Comparison of ENCODE assay signal across 16 mouse cellular contexts in genomic region chr15:91152592-91152991, GRCm38 (mm10). TPM values are rescaled to one million over a fixed set of nuclear protein-coding genes. Genes with fewer than 3 reads are reported as not detected.
DNase-seq lines count a peak whose midpoint lies in the region; ATAC-seq and TF ChIP-seq lines count a peak whose summit lies in the region.
"Had no signal": no experiment of that assay in that cellular context is flagged by ENCODE, and none has a peak within 500 bp of the region (broad histone marks: within the 10 kb centered on the region; RNA-seq: fewer than 3 reads in every experiment).

No protein-coding gene starts in this region.

- H3K4me3 ChIP-seq in kidney, adult 2 months (ENCODE audit: insufficient read depth, low read depth, low read length) = no peak overlapping the region
- H3K4me3 ChIP-seq in midbrain, embryonic 16.5 days (ENCODE audit: low read depth, low read length) = no peak overlapping the region
- H3K4me3 ChIP-seq in midbrain, embryonic 13.5 days (replicated peaks) = no peak overlapping the region
- H3K4me3 ChIP-seq: embryonic facial prominence, embryonic 12.5 days; hindbrain, embryonic 12.5 days; left cerebral cortex, adult 2 months; liver, embryonic 15.5 days had no signal

- no peak overlapping the region for H3K4me2 ChIP-seq in midbrain, embryonic 16.5 days (ENCODE audit: low read length)
- no peak overlapping the region for H3K4me2 ChIP-seq in midbrain, embryonic 13.5 days (replicated peaks)
- H3K4me2 ChIP-seq: embryonic facial prominence, embryonic 12.5 days; hindbrain, embryonic 12.5 days; liver, embryonic 15.5 days had no signal

- DNase-seq in adrenal gland, postnatal 10 days = peak; percentile 25
- DNase-seq in adrenal gland, adult 18-20 months (ENCODE audit: low spot score in 2 of 2) = no peak
- peak; percentile 38 for DNase-seq in kidney, postnatal 10 days
- DNase-seq in kidney, adult 2 months = no peak
- peak; percentile 41 for DNase-seq in telencephalon, adult 2 months (ENCODE audit: low read depth, low spot score)
- no peak for DNase-seq in neural tube, embryonic 10.5 days (ENCODE audit: extremely low spot score, low spot score)
- DNase-seq: cerebellum, adult 8-10 months had no signal

- H3K27ac ChIP-seq in kidney, adult 2 months (ENCODE audit: insufficient read depth, low read depth, low read length) = no peak overlapping the region
- no peak overlapping the region for H3K27ac ChIP-seq in midbrain, embryonic 16.5 days (ENCODE audit: low read length)
- no peak overlapping the region for H3K27ac ChIP-seq in midbrain, embryonic 13.5 days
- H3K27ac ChIP-seq: embryonic facial prominence, embryonic 12.5 days; hindbrain, embryonic 12.5 days; left cerebral cortex, adult 2 months; liver, embryonic 15.5 days had no signal

- 71% methylated on average over 1 of the region's 1 CpGs for WGBS in kidney, adult 2 months
- WGBS in midbrain, embryonic 16.5 days = 50% methylated on average over 1 of the region's 1 CpGs
- WGBS in midbrain, embryonic 13.5 days = 58% methylated on average over 1 of the region's 1 CpGs

- no peaks in the 10 kb centered on the region for H3K4me1 ChIP-seq in kidney, adult 2 months (ENCODE audit: control insufficient read depth, insufficient read depth, low read length)
- peaks cover 2% of the 10 kb centered on the region; the same call in 1 of the 2 replicates for H3K4me1 ChIP-seq in midbrain, embryonic 16.5 days (ENCODE audit: control insufficient read depth, insufficient read depth, low read length)
- no peaks in the 10 kb centered on the region for H3K4me1 ChIP-seq in midbrain, embryonic 13.5 days (replicated peaks)
- H3K4me1 ChIP-seq: embryonic facial prominence, embryonic 12.5 days; hindbrain, embryonic 12.5 days; liver, embryonic 15.5 days had no signal

- no peaks in the 10 kb centered on the region for H3K36me3 ChIP-seq in kidney, adult 2 months (ENCODE audit: control insufficient read depth, insufficient read depth, low read length)
- H3K36me3 ChIP-seq in midbrain, embryonic 16.5 days (ENCODE audit: control insufficient read depth, insufficient read depth, low read length) = peaks cover 5% of the 10 kb centered on the region
- H3K36me3 ChIP-seq in midbrain, embryonic 13.5 days = peaks cover 49% of the 10 kb centered on the region

- 0 out of 2 replicates have a peak, but pooled peaks have one; percentile 48 for ATAC-seq in midbrain, embryonic 16.5 days
- ATAC-seq in midbrain, embryonic 13.5 days = no peak

- no peak for TF ChIP-seq POLR2A in kidney, adult 2 months (IDR thresholded peaks at IDR 0.05; ENCODE audit: low read depth, low read length)

- no peak for TF ChIP-seq CTCF in kidney, adult 2 months (conservative IDR thresholded peaks at IDR 0.05; ENCODE audit: insufficient read depth, insufficient read length, low read depth, low read length)

- H3K9me3 ChIP-seq in midbrain, embryonic 16.5 days (replicated peaks; ENCODE audit: control insufficient read depth, low read length, poor library complexity, severe bottlenecking) = peaks cover 4% of the 10 kb centered on the region; the same call in 1 of the 2 replicates
- peaks cover 12% of the 10 kb centered on the region for H3K9me3 ChIP-seq in midbrain, embryonic 13.5 days
- H3K9me3 ChIP-seq: embryonic facial prominence, embryonic 12.5 days; liver, embryonic 15.5 days had no signal

- H3K27me3 ChIP-seq in kidney, adult 2 months (replicated peaks; ENCODE audit: control insufficient read depth, insufficient read depth, low read length) = no peaks in the 10 kb centered on the region; the same call in 1 of the 2 replicates
- H3K27me3 ChIP-seq in midbrain, embryonic 16.5 days (ENCODE audit: control insufficient read depth, insufficient read depth, low read depth, low read length) = no peaks in the 10 kb centered on the region
- no peaks in the 10 kb centered on the region for H3K27me3 ChIP-seq in midbrain, embryonic 13.5 days
- H3K27me3 ChIP-seq: embryonic facial prominence, embryonic 12.5 days; hindbrain, embryonic 12.5 days; liver, embryonic 15.5 days had no signal

- H3K9ac ChIP-seq in midbrain, embryonic 16.5 days (ENCODE audit: low read depth, low read length) = no peak overlapping the region
- no peak overlapping the region for H3K9ac ChIP-seq in midbrain, embryonic 13.5 days (replicated peaks)
- H3K9ac ChIP-seq: embryonic facial prominence, embryonic 12.5 days; hindbrain, embryonic 12.5 days; liver, embryonic 15.5 days had no signal

RNA-seq across cellular contexts. Expression of gene Abcd2, which starts 39.0 kb away (rescaled TPM):
- total RNA-seq in adrenal gland, postnatal 10 days (2021) = 10 to 100 TPM; 15.3 to 22.4 TPM
- total RNA-seq in adrenal gland, adult 18-20 months (2021) = 10 to 100 TPM; 11.5 to 55.6 TPM
- polyA plus RNA-seq in kidney, adult 2 months (2012; rRNA removed) = 2.5 and 3.7 TPM in 2 replicates
- polyA plus RNA-seq in midbrain, embryonic 16.5 days (2015; fragmentation: Nextera tagmentation; extraction: Ambion mirVana) = 6.2 TPM in 2 replicates
- polyA plus RNA-seq in midbrain, embryonic 13.5 days (2015; fragmentation: Nextera tagmentation; extraction: Ambion mirVana) = 18.6 and 18.8 TPM in 2 replicates
- total RNA-seq: MEL had no signal

RNA-seq across cellular contexts. Expression of gene CN725425, which starts 46.7 kb away (rescaled TPM):
- not detected for total RNA-seq in adrenal gland, postnatal 10 days (2021)
- not detected for total RNA-seq in adrenal gland, adult 18-20 months (2021)
- polyA plus RNA-seq in kidney, adult 2 months (2012; rRNA removed) = not detected in 2 replicates
- not detected in 2 replicates for polyA plus RNA-seq in midbrain, embryonic 16.5 days (2015; fragmentation: Nextera tagmentation; extraction: Ambion mirVana)
- polyA plus RNA-seq in midbrain, embryonic 13.5 days (2015; fragmentation: Nextera tagmentation; extraction: Ambion mirVana) = not detected in 2 replicates
- total RNA-seq: MEL had no signal
- polyA plus RNA-seq: embryonic facial prominence, embryonic 12.5 days; hindbrain, embryonic 12.5 days; kidney, embryonic 16.5 days; stomach, embryonic 14.5 days had no signal

Comparison
In these comparisons a context has a peak if more than half of its experiments do, and no peak if none do; other contexts are left out.
1. DNase-seq: peak in adrenal gland, postnatal 10 days (single experiment), kidney, postnatal 10 days (single experiment) and telencephalon, adult 2 months (single experiment); none in adrenal gland, adult 18-20 months (0 of 2), kidney, adult 2 months (single experiment) and neural tube, embryonic 10.5 days (single experiment).